Mouse (Mus musculus): ENCODE results near the gene Ankrd39.

Gene Ankrd39

GRCm38 (mm10) chr1:36572140-36572700 is 25.0 kb upstream of the Ankrd39 start:
- no peak for DNase-seq

DNA sequence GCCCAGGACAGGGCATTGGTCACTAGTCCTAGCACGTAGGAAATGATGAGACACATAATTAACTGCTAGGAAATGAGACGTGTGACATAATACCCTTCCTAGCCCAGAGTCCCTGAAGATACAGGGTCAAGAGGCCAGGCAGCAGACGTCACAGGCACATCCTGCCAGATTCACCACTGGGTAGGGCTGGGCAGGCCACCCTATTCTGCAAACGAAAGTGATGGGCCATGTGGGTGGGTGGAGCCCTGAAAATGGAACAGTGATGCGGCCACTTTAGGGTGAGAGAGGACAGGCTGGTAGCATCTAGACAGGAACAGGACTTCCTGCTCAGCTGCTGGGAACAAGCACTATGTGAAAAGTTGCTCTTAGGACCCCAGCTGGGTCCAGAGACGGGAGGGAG is 24.4 kb upstream of the Ankrd39 start:
- DNase-seq: peak; percentile 90

- DNase-seq: no peak
Measured at GRCm38 (mm10) chr1:36570320-36570719, 23.1 kb upstream of the Ankrd39 start.

GRCm38 (mm10) chr1:36569694-36570276 is 22.5 kb upstream of the Ankrd39 start:
- no peak for DNase-seq

DNA sequence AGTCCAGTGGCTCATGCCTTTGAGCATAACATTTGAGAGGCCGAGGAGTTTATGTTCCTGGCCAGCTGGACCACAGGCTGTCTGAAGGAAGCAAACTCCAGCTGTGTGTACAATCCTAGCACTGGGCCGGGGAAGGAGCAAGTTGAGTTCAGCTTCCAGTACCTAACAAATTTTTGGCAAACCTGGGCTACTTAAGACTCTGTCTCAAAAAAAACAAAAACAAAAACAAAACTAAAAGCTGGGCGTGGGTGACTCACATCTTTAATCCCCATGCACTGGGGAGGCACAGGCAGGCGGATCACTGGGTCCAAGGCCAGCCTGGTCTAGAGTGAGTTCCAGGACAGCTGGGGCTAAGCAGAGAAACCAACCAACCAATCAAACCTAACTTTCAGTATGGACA is 21.5 kb upstream of the Ankrd39 start:
- no peak for DNase-seq

GRCm38 (mm10) chr1:36567818-36568603 is 20.8 kb upstream of the Ankrd39 start:
- no peak for DNase-seq

- DNase-seq: no peak
Measured at GRCm38 (mm10) chr1:36566425-36566824, 19.2 kb upstream of the Ankrd39 start.

DNA sequence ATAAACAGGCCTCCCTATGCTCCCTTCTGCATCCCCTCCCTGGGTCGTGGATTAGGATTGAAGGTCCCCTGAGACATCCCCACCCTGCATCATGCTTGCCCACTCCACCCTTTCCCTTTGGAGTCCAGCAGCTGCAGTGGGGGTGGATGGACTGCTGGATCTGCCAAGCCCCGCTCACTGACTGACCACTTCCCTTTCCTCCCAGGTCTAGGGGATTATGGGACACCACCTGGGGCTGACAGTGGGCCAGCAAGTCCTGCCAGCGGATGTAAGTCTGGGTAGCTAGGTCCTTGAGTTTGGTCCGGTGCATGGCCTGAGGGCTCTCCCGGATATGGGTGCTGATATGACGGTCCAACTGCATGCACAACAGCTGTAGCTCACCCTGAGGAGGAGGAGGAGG is 16.9 kb upstream of the Ankrd39 start:
- no peak for DNase-seq

GRCm38 (mm10) chr1:36563632-36564031 is 16.4 kb upstream of the Ankrd39 start:
- DNase-seq: no peak

DNA sequence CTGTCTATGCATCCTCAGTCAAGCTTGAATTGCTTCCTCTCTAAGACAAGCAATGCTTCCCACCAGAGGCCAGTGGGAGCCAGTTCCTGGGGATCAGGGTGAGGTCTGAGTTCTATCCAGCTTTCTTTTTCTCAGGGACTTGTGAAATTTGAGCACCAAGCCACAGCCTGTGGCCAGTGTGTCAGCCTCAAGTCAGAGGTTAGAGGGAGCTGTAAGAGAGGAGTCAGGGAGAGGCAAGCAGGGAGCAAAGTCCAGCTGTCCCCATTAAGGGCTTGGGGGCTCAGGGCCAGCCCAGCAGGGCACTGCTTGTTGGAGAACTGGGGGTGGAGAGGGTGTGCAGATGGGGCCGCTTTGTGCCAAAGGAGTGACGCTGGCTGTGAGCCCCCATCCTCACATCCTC is 16.0 kb upstream of the Ankrd39 start:
- no peak for DNase-seq

- DNase-seq: no peak
Measured at GRCm38 (mm10) chr1:36562388-36562787, 15.1 kb upstream of the Ankrd39 start.

DNA sequence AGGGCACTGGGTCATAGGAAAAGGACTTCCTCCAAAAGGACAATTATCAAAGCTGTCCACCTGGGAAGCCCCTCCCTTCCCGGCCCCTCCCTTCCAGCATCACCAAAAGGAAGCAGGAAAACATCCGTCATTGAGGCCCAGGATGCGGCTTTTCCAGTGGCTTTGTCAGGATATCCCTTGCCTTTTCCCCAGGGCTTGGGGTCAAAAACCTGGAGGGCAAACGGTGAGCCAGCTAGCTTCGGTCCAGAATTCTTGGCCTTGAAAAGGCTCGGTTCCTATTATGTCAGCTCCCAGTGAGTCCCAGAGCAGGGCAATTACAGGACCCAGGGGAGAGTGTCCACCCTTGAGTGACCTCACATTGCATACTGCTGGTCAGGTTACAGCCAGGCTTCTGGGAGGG is 13.7 kb upstream of the Ankrd39 start:
- no peak for DNase-seq

GRCm38 (mm10) chr1:36559888-36560287 is 12.6 kb upstream of the Ankrd39 start:
- DNase-seq: no peak

DNA sequence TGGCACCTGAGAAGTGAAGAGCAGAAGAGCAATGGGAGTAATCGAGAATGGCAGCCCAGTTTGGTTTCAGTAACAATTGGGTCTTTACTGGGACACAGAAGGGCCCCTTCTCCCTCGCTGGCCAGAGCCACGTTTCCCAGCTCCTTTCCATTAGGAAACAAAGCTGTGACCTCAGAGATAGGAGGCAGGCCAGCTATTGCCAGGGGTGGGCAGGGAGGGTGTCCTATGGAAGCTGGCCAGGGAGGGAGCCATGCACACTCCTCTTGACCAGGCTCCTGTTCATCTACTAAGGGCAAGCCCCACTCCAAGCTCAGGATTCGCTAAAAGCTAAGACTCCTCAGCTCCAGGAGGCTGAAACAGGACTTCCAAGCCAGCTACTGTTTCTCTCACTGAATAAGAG is 12.0 kb upstream of the Ankrd39 start:
- no peak for DNase-seq

GRCm38 (mm10) chr1:36558031-36558993 is 11.1 kb upstream of the Ankrd39 start, which contains the start of gene Sema4c:
TSS of gene Sema4c (minus strand) at chr1:36558349.
- peak; percentile 76 for DNase-seq

DNA sequence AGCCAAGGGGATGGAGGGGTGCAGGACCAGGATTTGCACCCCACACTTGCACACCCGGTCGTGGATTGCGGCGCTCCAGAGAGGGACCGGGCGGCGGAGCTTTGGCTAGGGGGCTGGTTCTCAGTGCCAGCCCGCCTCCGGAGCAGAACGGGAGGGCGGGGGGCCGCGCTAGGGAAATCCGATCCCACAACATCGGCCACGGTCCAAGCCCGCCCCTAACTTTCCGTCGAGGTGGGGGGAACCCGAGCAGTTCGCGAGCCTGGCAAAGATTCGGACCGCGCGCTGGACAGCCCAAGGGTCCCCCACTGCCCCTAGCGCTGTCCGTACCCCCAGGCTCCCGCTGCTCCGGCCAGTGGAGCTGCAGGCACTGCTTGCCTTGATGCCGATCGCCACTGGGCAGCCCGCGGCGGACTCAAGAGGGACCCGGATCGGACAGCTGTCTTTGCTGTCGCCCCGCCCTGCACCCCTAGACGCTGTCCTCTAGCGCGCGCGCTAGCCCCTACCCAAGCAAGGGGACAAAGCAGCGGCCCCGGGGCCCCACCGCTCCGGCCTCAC is 10.3 kb upstream of the Ankrd39 start:
- peak; percentile 89 for DNase-seq

DNA sequence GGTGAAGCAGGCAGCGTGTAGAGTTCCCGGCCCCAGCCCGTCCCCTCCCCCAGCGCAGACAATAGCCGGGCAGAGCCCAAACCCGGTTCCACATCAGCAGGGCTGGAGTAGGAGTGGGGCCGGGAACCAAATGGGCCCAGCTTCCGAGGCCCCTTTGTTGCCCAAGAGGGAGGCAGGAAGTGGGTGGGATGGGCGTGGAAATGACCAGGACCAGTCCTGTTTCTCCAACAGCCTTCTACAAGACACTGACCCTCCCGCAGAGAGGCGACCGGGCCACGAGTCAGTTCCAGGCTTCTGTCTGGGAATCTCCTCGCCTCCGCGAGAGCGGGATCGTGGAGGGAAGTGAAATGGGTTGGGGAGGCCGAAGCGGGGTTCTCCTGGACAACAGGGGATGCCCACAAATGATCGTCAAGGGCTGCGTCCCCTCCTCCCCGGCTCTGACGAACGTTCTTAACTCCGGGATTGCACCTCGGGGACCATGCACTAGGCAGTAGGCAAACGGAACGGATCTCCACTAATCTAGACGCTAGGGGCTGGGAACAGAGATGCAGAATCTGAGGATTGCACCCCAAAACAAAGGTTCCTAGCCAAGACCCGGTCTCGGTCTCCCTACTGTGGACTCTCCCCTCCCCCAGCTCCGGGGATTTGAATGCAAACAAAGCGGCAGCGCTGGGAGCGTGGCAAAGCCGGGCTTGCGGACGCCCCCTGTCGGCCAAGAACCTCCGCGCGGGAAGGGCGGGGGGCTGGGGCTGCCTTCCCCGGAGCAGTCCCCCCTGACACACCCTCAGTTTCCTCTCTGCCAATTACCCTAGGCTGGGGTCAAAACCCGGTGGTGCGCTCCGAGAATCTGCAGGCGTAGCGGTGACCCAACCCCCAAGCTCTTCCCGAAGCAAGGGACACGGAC is 9.6 kb upstream of the Ankrd39 start:
- peak; percentile 95 for DNase-seq

DNA sequence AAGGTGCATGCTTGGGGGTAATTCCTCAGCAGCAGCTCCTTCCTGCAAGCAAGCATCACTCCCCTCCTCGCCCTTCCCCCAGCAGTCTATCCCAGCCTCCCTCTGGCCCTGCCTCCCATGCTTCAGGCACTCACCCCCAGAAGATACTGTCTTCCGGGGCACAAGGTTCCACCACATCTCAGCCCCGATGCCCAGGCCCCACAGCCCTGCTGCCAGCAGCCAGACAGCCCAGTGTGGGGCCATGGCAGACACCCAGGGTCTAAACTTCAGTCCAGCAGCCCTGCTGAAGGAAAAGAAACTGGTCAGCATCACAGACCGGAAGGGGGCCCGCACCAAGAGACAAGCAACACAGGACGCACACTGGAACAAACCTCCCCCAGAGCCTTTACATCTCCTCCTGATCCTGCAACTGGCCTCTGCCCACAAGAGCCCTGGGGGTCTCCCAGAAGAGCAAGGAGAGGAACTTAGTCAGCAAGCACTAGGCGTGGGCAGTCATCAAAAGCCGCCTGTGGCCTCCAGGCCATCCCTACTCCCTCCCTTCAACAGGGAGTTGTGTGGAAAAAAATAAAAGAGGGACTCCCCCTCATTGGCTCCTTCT is 8.7 kb upstream of the Ankrd39 start:
- DNase-seq: no peak

DNA sequence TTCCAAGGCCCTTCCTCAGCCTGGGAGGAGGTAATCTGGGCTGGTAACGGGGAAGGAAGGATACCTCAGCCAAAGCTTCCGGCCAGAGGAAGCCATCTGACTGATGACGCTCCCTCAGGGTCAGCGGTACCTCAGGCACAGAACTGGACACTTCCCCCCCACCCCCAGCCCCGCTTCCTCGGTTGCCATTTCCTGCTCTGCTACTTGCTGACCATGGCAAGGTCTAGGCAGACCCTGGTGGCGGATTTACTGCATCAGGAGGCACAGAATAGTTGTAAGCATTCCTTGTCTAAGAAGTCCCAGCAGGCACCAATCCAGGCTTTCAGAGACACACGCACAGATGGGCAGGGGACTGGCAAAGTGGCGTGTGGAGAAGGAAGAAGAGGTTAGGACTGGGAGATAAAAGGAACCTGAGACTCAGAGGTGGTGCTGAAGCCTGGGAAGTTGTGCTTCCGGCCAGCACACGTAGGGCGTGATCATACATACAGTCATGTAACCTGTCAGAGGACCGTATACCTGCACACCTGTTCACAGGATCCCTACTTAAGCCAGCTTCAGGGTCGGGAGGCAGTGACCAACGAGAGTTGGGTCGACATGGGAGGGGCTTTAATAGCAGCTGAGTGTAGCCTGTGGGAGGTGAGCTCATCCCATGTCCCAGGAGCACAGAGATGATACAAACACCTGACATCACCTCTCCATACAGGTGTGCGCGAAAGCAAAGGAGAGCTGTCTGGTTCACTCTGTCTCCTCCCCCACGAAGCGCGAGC is 7.6 kb upstream of the Ankrd39 start:
- no peak for DNase-seq

- no peak for DNase-seq
Measured at GRCm38 (mm10) chr1:36552506-36552905, 5.3 kb upstream of the Ankrd39 start.
